Mouse (Mus musculus) fibroblast of lung, adult 2 months (primary cell): ENCODE measurements at regions not wholly inside any gene's neighbourhood (a gene's known extent, or its start where the extent isn't known, plus 50 kb on each side); places are given as distances from the start of the nearest gene placed in this dataset.

Source experiments
- DNase-seq: peaks from one replicate; pipeline ENCODE4 v3.0.0-alpha.2; 2011; ENCODE audit warnings: low read depth

- DNase-seq = no peak
Observed at GRCm38 (mm10) chr19:34421171-34421570, 53.8 kb downstream of the Ch25h start.

GRCm38 (mm10) chr19:34420293-34420792 is 54.6 kb downstream of the Ch25h start:
- DNase-seq = no peak

GRCm38 (mm10) chr19:34407176-34407575 is 67.8 kb downstream of the Ch25h start:
- no peak for DNase-seq

GRCm38 (mm10) chr19:34406710-34407109 is 68.3 kb downstream of the Ch25h start:
- DNase-seq = no peak

GRCm38 (mm10) chr19:34396276-34396675 is 78.7 kb downstream of the Ch25h start:
- DNase-seq = no peak

GRCm38 (mm10) chr19:34389940-34390339 is 85.0 kb downstream of the Ch25h start:
- DNase-seq = no peak

GRCm38 (mm10) chr19:34382551-34382950 is 92.1 kb downstream of the Fas start:
- DNase-seq = peak; percentile 56
